Mouse (Mus musculus): ENCODE results near the gene Mcpt1.
"Not testable (repeated sequence)": the region's sequence is repeated elsewhere in the genome, so short reads cannot be mapped to it uniquely, and the experiment has no call there.

DNA sequence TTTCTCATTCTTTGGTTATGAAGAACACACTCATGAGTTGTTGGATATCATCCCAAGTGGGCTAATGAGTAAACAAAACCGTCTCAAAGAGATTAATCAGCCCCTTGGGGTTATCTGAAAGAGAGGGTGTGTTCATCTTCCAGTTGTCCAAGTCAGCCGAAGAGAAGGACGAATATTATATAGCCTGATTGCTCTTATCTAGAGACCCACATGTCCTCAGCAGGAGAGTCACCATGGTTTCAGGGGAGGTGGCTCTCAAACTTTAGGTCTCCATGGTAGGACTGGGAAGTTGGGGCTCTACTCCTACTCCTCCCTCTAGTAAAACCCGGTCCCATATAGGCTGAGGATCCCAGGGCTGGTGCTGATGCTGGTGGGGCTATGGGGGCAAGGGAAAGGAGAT lies 3.5 kb downstream of the Mcpt1 start:
- TF ChIP-seq FOSL1 (IDR thresholded peaks at IDR 0.05; ENCODE audit: insufficient read depth, low read length, poor library complexity, severe bottlenecking); CTCF (IDR thresholded peaks at IDR 0.05; ENCODE audit: control insufficient read depth, insufficient read depth, insufficient read length); USF1 (IDR thresholded peaks at IDR 0.05; ENCODE audit: low read depth): not testable (repeated sequence)
